Mouse (Mus musculus) embryonic facial prominence, embryonic 11.5 days (tissue): ENCODE measurements around the gene Uqcrfs1. TPM values are rescaled to one million over a fixed set of nuclear protein-coding genes. Genes with fewer than 3 reads are reported as not detected.

Source experiments
- ATAC-seq: fragments of 200-750 bp; cut with Nextera tagmentation; replicated peaks from 2 replicates; pipeline ENCODE4 v1.8.0; 2017; ENCODE audit warnings: low read depth; ENCODE audit not compliant: insufficient number of reproducible peaks, low FRiP score, low TSS enrichment
- DNase-seq: peaks from one replicate; pipeline ENCODE4 v3.0.0-alpha.2; 2015; ENCODE audit warnings: low spot score
- H3K27ac ChIP-seq: fragments of 300-500 bp; sonication (generic); replicated peaks from 2 replicates; pipeline ENCODE4 v1.5.1; 2014; ENCODE audit warnings: mild to moderate bottlenecking, low read depth, low read length, control low read depth
- H3K27me3 ChIP-seq: fragments of 300-500 bp; sonication (generic); 2 replicates; pipeline ENCODE4 v1.6.1; 2014; ENCODE audit warnings: mild to moderate bottlenecking, low read length, moderate library complexity, mixed read lengths; ENCODE audit not compliant: control insufficient read depth, insufficient read depth
- H3K36me3 ChIP-seq: fragments of 300-500 bp; sonication (generic); replicated peaks from 2 replicates; pipeline ENCODE4 v1.6.1; 2014; ENCODE audit warnings: low read depth, mild to moderate bottlenecking, low read length, moderate library complexity, mixed read lengths; ENCODE audit not compliant: control insufficient read depth, insufficient read depth
- H3K4me1 ChIP-seq: fragments of 300-500 bp; sonication (generic); 2 replicates; pipeline ENCODE4 v1.6.1; 2014; ENCODE audit warnings: low read length, mixed read lengths; ENCODE audit not compliant: control insufficient read depth, insufficient read depth
- H3K4me2 ChIP-seq: fragments of 300-500 bp; sonication (generic); 2 replicates; pipeline ENCODE4 v1.6.1; 2014; ENCODE audit warnings: low read depth, mild to moderate bottlenecking, control low read depth, low read length, moderate library complexity
- H3K4me3 ChIP-seq: fragments of 300-500 bp; sonication (generic); 2 replicates; pipeline ENCODE4 v1.5.1; 2014; ENCODE audit warnings: low read depth, low read length, control low read depth
- H3K9ac ChIP-seq: fragments of 300-500 bp; sonication (generic); replicated peaks from 2 replicates; pipeline ENCODE4 v1.6.1; 2014; ENCODE audit warnings: mild to moderate bottlenecking, control low read depth, low read length
- H3K9me3 ChIP-seq: fragments of 300-500 bp; sonication (generic); replicated peaks from 2 replicates; pipeline ENCODE4 v1.6.1; 2016; ENCODE audit warnings: mild to moderate bottlenecking, low read length, inconsistent platforms, mixed read lengths; ENCODE audit not compliant: control insufficient read depth
- WGBS: fragments of 180-500 bp; shearing (Covaris S2); extraction: QIAGEN DNeasy Blood & Tissue Kit; methylation state at CpG from one replicate; pipeline ENCODE4 v1.1.7; 2014; 5-methylcytosine and 5-hydroxymethylcytosine counted together
- polyA plus RNA-seq: library from polyadenylated mRNA; unstranded; fragments of >200 nt; fragmentation: Nextera tagmentation; extraction: Ambion mirVana; gene quantifications from 2 replicates; pipeline ENCODE4 v1.2.1, GENCODE M21; 2014

Gene Uqcrfs1
- polyA plus RNA-seq: 238 and 249 TPM in 2 replicates

GRCm38 (mm10) chr13:30544856-30545604 is at the start of gene Uqcrfs1:
Gene Uqcrfs1 (minus strand): TSS chr13:30545362.
- no peaks in the 10 kb centered on the region for H3K27me3 ChIP-seq
- peak within 1 kb of the TSS; percentile 97 for H3K4me3 ChIP-seq
- peak within 1 kb of the TSS; percentile 44 for H3K4me2 ChIP-seq
- no peaks in the 10 kb centered on the region for H3K9me3 ChIP-seq
- H3K36me3 ChIP-seq: peaks cover 3% of the 10 kb centered on the region; the same call in 1 of the 2 replicates
- under 1% methylated on average over 82 of the region's 82 CpGs for WGBS
- no peaks in the 10 kb centered on the region for H3K4me1 ChIP-seq
- DNase-seq (peak; percentile 98), ATAC-seq (peak; percentile 99)
- H3K27ac ChIP-seq: peak within 1 kb of the TSS; percentile 7; the same call in 1 of the 2 replicates
- peak within 1 kb of the TSS; percentile 96 for H3K9ac ChIP-seq

GRCm38 (mm10) chr13:30585786-30586185 is 40.6 kb upstream of the Uqcrfs1 start:
- no peak for DNase-seq
- Histone ChIP-seq H3K4me2 (no peak overlapping the region), H3K4me1 (no peaks in the 10 kb centered on the region), H3K9ac (no peak overlapping the region), H3K27me3 (no peaks in the 10 kb centered on the region), H3K9me3 (no peaks in the 10 kb centered on the region), H3K27ac (no peak overlapping the region), H3K36me3 (no peaks in the 10 kb centered on the region), H3K4me3 (no peak overlapping the region)
- WGBS: 86% methylated on average over 3 of the region's 3 CpGs
- ATAC-seq: no peak

GRCm38 (mm10) chr13:30582541-30582940 is 37.4 kb upstream of the Uqcrfs1 start:
- Histone ChIP-seq H3K4me2 (no peak overlapping the region), H3K9me3 (no peaks in the 10 kb centered on the region), H3K4me3 (no peak overlapping the region), H3K27me3 (no peaks in the 10 kb centered on the region), H3K36me3 (no peaks in the 10 kb centered on the region), H3K27ac (no peak overlapping the region), H3K4me1 (no peaks in the 10 kb centered on the region), H3K9ac (no peak overlapping the region)
- WGBS: 67% methylated on average over 2 of the region's 2 CpGs
- ATAC-seq: no peak
- no peak for DNase-seq

- ATAC-seq: no peak
- 77% methylated on average over 2 of the region's 2 CpGs for WGBS
- Histone ChIP-seq H3K27me3 (no peaks in the 10 kb centered on the region), H3K4me1 (no peaks in the 10 kb centered on the region), H3K27ac (no peak overlapping the region), H3K4me3 (no peak overlapping the region), H3K9ac (no peak overlapping the region), H3K4me2 (no peak overlapping the region), H3K9me3 (no peaks in the 10 kb centered on the region), H3K36me3 (no peaks in the 10 kb centered on the region)
- DNase-seq: no peak
Measured at GRCm38 (mm10) chr13:30578806-30579205, 33.6 kb upstream of the Uqcrfs1 start.

GRCm38 (mm10) chr13:30576819-30577218 is 31.7 kb upstream of the Uqcrfs1 start:
- ATAC-seq: no peak
- Histone ChIP-seq H3K4me1 (no peaks in the 10 kb centered on the region), H3K36me3 (no peaks in the 10 kb centered on the region), H3K9ac (no peak overlapping the region), H3K27ac (no peak overlapping the region), H3K27me3 (no peaks in the 10 kb centered on the region), H3K4me3 (no peak overlapping the region), H3K4me2 (no peak overlapping the region), H3K9me3 (no peaks in the 10 kb centered on the region)
- 78% methylated on average over 2 of the region's 2 CpGs for WGBS
- DNase-seq: no peak

GRCm38 (mm10) chr13:30572971-30573370 is 27.8 kb upstream of the Uqcrfs1 start:
- Histone ChIP-seq H3K9me3 (no peaks in the 10 kb centered on the region), H3K4me1 (no peaks in the 10 kb centered on the region), H3K36me3 (no peaks in the 10 kb centered on the region), H3K4me2 (no peak overlapping the region), H3K27me3 (no peaks in the 10 kb centered on the region), H3K27ac (no peak overlapping the region), H3K4me3 (no peak overlapping the region), H3K9ac (no peak overlapping the region)
- WGBS: 81% methylated on average over 4 of the region's 4 CpGs
- DNase-seq (no peak), ATAC-seq (no peak)

GRCm38 (mm10) chr13:30570182-30570581 is 25.0 kb upstream of the Uqcrfs1 start:
- Histone ChIP-seq H3K36me3 (no peaks in the 10 kb centered on the region), H3K4me3 (no peak overlapping the region), H3K27ac (no peak overlapping the region), H3K27me3 (no peaks in the 10 kb centered on the region), H3K9me3 (no peaks in the 10 kb centered on the region), H3K4me1 (no peaks in the 10 kb centered on the region), H3K4me2 (no peak overlapping the region), H3K9ac (no peak overlapping the region)
- ATAC-seq (no peak), DNase-seq (no peak)
- WGBS: 72% methylated on average over 1 of the region's 1 CpGs

- no peaks in the 10 kb centered on the region for H3K27me3 ChIP-seq
- no peak overlapping the region for H3K27ac ChIP-seq
- no peak overlapping the region for H3K9ac ChIP-seq
- H3K9me3 ChIP-seq: no peaks in the 10 kb centered on the region
- 76% methylated on average over 7 of the region's 7 CpGs for WGBS
- ATAC-seq: no peak
- no peak for DNase-seq
- H3K4me1 ChIP-seq: no peaks in the 10 kb centered on the region
- H3K4me2 ChIP-seq: no peak overlapping the region
- no peaks in the 10 kb centered on the region for H3K36me3 ChIP-seq
- H3K4me3 ChIP-seq: no peak overlapping the region
Measured at GRCm38 (mm10) chr13:30567571-30567970, 22.4 kb upstream of the Uqcrfs1 start.
